Mouse (Mus musculus) stomach, embryonic 15.5 days (tissue): Measurements from ENCODE around the gene Zfp534. TPM values are rescaled to one million over a fixed set of nuclear protein-coding genes. Genes with fewer than 3 reads are reported as not detected.
"Not testable (repeated sequence)": the region's sequence is repeated elsewhere in the genome, so short reads cannot be mapped to it uniquely, and the experiment has no call there.

ENCODE experiments used
- ATAC-seq: fragments of 200-750 bp; cut with Nextera tagmentation; 2 replicates; pipeline ENCODE4 v1.8.0; 2017; ENCODE audit warnings: low read depth, moderate number of reproducible peaks, moderate TSS enrichment; ENCODE audit not compliant: insufficient read depth, low FRiP score
- H3K27ac ChIP-seq: fragments of 300-500 bp; sonication (generic); 2 replicates; pipeline ENCODE4 v1.5.1; 2015; ENCODE audit warnings: mild to moderate bottlenecking, inconsistent platforms
- H3K27me3 ChIP-seq: fragments of 300-500 bp; sonication (generic); replicated peaks from 2 replicates; pipeline ENCODE4 v1.6.1; 2015; ENCODE audit warnings: inconsistent platforms
- H3K36me3 ChIP-seq: fragments of 300-500 bp; sonication (generic); 2 replicates; pipeline ENCODE4 v1.6.1; 2015; ENCODE audit warnings: inconsistent platforms
- H3K4me1 ChIP-seq: fragments of 300-500 bp; sonication (generic); 2 replicates; pipeline ENCODE4 v1.6.1; 2015; ENCODE audit warnings: inconsistent platforms
- H3K4me2 ChIP-seq: fragments of 300-500 bp; sonication (generic); 2 replicates; pipeline ENCODE4 v1.6.1; 2015; ENCODE audit warnings: mild to moderate bottlenecking, inconsistent platforms
- H3K4me3 ChIP-seq: fragments of 300-500 bp; sonication (generic); replicated peaks from 2 replicates; pipeline ENCODE4 v1.5.1; 2015; ENCODE audit warnings: inconsistent platforms
- H3K9ac ChIP-seq: fragments of 300-500 bp; sonication (generic); 2 replicates; pipeline ENCODE4 v1.6.1; 2015; ENCODE audit warnings: inconsistent platforms
- H3K9me3 ChIP-seq: fragments of 300-500 bp; sonication (generic); 2 replicates; pipeline ENCODE4 v1.6.1; 2016; ENCODE audit warnings: inconsistent platforms
- WGBS: fragments of 180-500 bp; shearing (Covaris S2); methylation state at CpG from one replicate; pipeline ENCODE4 v1.1.7; 2015; 5-methylcytosine and 5-hydroxymethylcytosine counted together
- polyA plus RNA-seq: library from polyadenylated mRNA; unstranded; fragments of >200 nt; fragmentation: Nextera tagmentation; extraction: Ambion mirVana; gene quantifications from 2 replicates; pipeline ENCODE4 v1.2.1, GENCODE M21; 2015

The Zfp534 gene
- polyA plus RNA-seq, result not detected in 2 replicates

DNA sequence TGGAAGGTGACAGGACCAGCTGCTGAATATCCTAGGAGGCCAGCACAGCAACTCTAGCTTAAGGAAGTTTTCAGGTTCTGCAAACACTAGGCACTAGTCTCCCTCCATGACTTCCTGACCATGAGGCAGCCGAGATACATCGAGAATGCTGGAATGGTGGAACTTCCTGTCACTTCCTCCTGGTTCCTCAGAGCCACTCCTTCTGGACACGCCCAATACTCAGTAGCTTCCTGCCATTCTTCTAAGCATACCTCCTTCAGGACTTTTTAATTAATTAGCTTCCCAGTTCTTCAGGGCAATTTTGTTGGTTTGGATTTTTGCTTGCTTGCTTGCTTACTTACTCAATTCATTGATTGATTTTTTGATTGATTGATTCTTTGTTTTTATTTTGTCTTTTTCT, at the start of gene Zfp534:
Gene Zfp534, minus strand, starts transcription at position 101 of the 400 bp plus-strand sequence.
- ATAC-seq, H3K4me1 ChIP-seq, H3K36me3 ChIP-seq, H3K4me3 ChIP-seq, H3K9ac ChIP-seq, H3K9me3 ChIP-seq, H3K27me3 ChIP-seq, H3K27ac ChIP-seq, H3K4me2 ChIP-seq: not testable (repeated sequence)
- 69% methylated on average over 3 of the region's 3 CpGs for WGBS

DNA sequence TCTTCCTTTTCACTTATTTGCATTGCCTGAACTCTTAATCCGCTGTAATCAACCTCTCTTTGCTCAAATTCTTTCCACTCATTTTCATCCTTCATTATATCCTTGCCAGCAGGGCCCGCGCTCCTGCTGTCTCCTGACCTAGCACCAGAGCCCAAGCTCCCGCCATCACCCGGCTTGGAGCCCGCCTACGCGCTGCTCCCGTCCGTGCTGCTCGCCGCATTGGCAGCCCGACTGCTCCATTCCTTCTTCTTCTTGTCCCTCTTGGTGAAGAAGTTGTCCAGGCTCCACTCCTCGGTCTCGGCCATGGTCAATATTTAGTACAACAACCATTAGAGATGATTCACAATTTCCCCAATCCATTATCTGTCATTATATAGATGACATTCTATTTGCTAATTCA, 43.9 kb upstream of the Zfp534 start:
- H3K9ac ChIP-seq, result not testable (repeated sequence)
- 95% methylated on average over 14 of the region's 15 CpGs for WGBS

DNA sequence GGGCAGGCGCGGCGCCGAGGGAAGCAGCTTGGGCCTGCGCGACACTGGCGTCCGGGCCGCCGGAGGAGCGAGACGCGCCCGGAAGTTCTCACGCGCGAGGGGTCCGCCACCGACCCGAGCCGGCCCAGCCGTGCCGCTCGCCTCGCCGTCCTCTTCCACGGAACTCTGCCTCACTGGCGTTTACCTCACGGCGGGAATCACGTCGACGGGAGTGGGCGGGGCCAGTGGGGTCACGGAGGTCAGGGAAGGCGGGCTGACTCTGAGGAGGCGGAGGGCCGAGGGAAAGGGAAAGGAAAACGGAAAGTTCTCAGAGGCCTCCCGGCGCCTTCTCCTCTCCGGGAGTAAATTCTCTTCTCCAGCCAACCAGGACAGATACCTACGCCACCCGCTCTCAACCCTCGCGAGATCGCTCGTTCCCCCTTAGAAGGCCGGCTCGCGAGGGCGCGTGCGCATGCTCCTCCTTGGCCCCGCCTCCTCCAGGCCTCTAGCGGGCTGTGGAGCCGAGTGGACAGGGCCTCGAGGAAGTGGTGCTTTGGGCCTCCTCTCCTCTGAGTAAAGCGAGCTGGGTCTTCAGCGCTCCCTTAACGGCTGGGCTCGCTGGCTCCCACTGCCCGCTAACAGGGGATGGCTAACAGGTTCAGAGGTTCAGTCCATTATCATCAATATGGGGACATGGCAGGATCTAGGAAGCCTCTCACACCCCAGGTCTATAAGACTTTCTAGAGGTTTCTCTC, 36.5 kb upstream of the Zfp534 start:
- not testable (repeated sequence) for H3K9me3 ChIP-seq, H3K27ac ChIP-seq, H3K27me3 ChIP-seq, H3K36me3 ChIP-seq, H3K4me1 ChIP-seq, H3K9ac ChIP-seq
- WGBS, result 30% methylated on average over 63 of the region's 63 CpGs
- peak; percentile 43; the same call in 1 of the 2 replicates for ATAC-seq
- H3K4me3 ChIP-seq, result peak overlapping the region; percentile 40
- H3K4me2 ChIP-seq, result peak overlapping the region; percentile 53

More for the DNA sequence above, 43.9 kb upstream of the Zfp534 start:
- H3K4me3 ChIP-seq, H3K4me2 ChIP-seq, H3K36me3 ChIP-seq, ATAC-seq, H3K4me1 ChIP-seq, H3K27me3 ChIP-seq, H3K27ac ChIP-seq, H3K9me3 ChIP-seq: not testable (repeated sequence)

DNA sequence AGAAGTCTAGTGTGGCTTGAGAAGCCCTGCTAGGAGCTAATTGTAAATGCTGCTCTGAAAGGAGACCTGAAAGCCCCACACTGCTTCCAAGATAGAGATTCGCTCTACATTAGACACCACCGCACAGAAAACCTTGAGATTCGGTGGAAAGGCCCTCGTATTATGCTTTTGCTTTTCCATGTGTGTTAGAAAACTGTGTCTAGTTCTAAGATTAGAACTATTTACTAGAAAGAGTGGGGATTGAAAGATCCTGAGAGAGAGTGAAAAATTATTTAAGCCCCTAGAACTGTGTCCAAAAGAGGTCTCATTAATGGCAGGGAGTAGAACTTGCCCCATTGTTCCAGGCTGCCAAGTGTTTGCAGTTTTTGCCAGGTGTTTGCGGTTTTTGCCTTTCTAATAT, 47.1 kb downstream of the Zfp534 start:
- not testable (repeated sequence) for H3K9me3 ChIP-seq, H3K4me2 ChIP-seq, H3K36me3 ChIP-seq, H3K27ac ChIP-seq, H3K27me3 ChIP-seq, ATAC-seq, H3K4me1 ChIP-seq, H3K9ac ChIP-seq, H3K4me3 ChIP-seq
- 83% methylated on average over 5 of the region's 5 CpGs for whole genome bisulfite sequencing

GRCm38 (mm10) chr4:147647407-147647806, 54.9 kb downstream of the Zfp534 start:
- not testable (repeated sequence) for H3K27ac ChIP-seq, H3K9ac ChIP-seq, H3K4me1 ChIP-seq, H3K4me3 ChIP-seq, H3K9me3 ChIP-seq, H3K4me2 ChIP-seq, H3K36me3 ChIP-seq, ATAC-seq, H3K27me3 ChIP-seq
- WGBS, result no CpG with 5 or more reads among the region's 3 CpGs

- H3K9ac ChIP-seq, ATAC-seq, H3K27ac ChIP-seq, H3K4me1 ChIP-seq, H3K9me3 ChIP-seq, H3K36me3 ChIP-seq, H3K4me3 ChIP-seq, H3K27me3 ChIP-seq, H3K4me2 ChIP-seq: not testable (repeated sequence)
- no CpG with 5 or more reads among the region's 6 CpGs for WGBS
These were observed 59.9 kb downstream of the Zfp534 start, which contains the start of gene Zfp979 for GRCm38 (mm10) chr4:147642413-147642812. Zfp979 (minus strand) TSS chr4:147642513.

DNA sequence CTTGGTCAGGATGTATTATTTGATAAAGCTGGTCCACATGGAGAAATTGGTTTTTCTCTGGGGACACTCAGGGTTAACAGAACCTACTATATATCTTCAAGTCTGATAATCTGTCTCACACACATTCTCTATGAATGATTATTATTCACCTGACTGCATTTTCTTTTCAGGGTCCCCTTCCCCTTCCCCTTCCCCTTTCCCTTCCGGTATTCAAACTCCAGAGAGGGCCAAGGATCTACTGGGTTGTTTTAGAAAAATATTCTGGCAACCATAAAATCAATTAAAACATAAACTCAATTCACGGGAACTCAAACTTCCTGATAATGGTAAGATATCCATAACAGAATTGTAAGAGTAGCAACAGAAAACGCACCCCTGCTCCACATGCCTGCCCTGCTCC, 60.4 kb downstream of the Zfp534 start:
- WGBS, result 46% methylated on average over 2 of the region's 3 CpGs
- ATAC-seq, H3K36me3 ChIP-seq, H3K4me2 ChIP-seq, H3K4me3 ChIP-seq, H3K9me3 ChIP-seq, H3K4me1 ChIP-seq, H3K9ac ChIP-seq, H3K27ac ChIP-seq, H3K27me3 ChIP-seq: not testable (repeated sequence)

- no CpG with 5 or more reads among the region's 2 CpGs for WGBS
These were observed 68.5 kb downstream of the Zfp534 start for GRCm38 (mm10) chr4:147633818-147634262.

More at GRCm38 (mm10) chr4:147633818-147634262, 68.5 kb downstream of the Zfp534 start:
- not testable (repeated sequence) for H3K9me3 ChIP-seq, H3K27me3 ChIP-seq, H3K27ac ChIP-seq, H3K36me3 ChIP-seq, H3K4me1 ChIP-seq, H3K4me3 ChIP-seq, H3K9ac ChIP-seq, H3K4me2 ChIP-seq
- peak; percentile 72 for ATAC-seq

Other genes with a start within 250 kb of the Zfp534 start
- 5.1 and 5.4 TPM in 2 replicates for gene Zfp982, start 210.1 kb downstream of the Zfp534 start, polyA plus RNA-seq
- gene Gm16503, start 162.3 kb downstream of the Zfp534 start, polyA plus RNA-seq, result 0.32 and 0.42 TPM in 2 replicates
- gene Zfp985, start 149.3 kb downstream of the Zfp534 start, polyA plus RNA-seq, result 0.18 and 0.26 TPM in 2 replicates
- 2.4 and 2.6 TPM in 2 replicates for gene Zfp979, start 60.0 kb downstream of the Zfp534 start, polyA plus RNA-seq
- gene Zfp984, start 107.2 kb upstream of the Zfp534 start, polyA plus RNA-seq, result 8.6 and 9.3 TPM in 2 replicates
- gene Zfp933, start 145.8 kb upstream of the Zfp534 start, polyA plus RNA-seq, result 4.4 and 5.7 TPM in 2 replicates
- 34.6 and 37.6 TPM in 2 replicates for gene Miip, start 166.3 kb upstream of the Zfp534 start, polyA plus RNA-seq
- gene Fv1, start 166.4 kb upstream of the Zfp534 start, polyA plus RNA-seq, result 8.8 and 9.8 TPM in 2 replicates
- gene Mfn2, start 202.2 kb upstream of the Zfp534 start, polyA plus RNA-seq, result 32.1 and 37.8 TPM in 2 replicates
- 43.7 and 47.9 TPM in 2 replicates for gene Plod1, start 234.2 kb upstream of the Zfp534 start, polyA plus RNA-seq
- 17.4 and 17.7 TPM in 2 replicates for gene 2510039O18Rik, start 238.3 kb upstream of the Zfp534 start, polyA plus RNA-seq